Mouse (Mus musculus): Measurements from ENCODE around the gene Gm45062. TPM values are rescaled to one million over a fixed set of nuclear protein-coding genes. Genes with fewer than 3 reads are reported as not detected.

The Gm45062 gene
- total RNA-seq, 4 experiments from 2014 or later, result 4.6 to 6.6 (median 5.0) TPM

- DNase-seq (ENCODE audit: low spot score in 2 of 2), result no peak
Observed at GRCm38 (mm10) chr6:8367675-8368074, 108.4 kb downstream of the Gm45062 start.

DNA sequence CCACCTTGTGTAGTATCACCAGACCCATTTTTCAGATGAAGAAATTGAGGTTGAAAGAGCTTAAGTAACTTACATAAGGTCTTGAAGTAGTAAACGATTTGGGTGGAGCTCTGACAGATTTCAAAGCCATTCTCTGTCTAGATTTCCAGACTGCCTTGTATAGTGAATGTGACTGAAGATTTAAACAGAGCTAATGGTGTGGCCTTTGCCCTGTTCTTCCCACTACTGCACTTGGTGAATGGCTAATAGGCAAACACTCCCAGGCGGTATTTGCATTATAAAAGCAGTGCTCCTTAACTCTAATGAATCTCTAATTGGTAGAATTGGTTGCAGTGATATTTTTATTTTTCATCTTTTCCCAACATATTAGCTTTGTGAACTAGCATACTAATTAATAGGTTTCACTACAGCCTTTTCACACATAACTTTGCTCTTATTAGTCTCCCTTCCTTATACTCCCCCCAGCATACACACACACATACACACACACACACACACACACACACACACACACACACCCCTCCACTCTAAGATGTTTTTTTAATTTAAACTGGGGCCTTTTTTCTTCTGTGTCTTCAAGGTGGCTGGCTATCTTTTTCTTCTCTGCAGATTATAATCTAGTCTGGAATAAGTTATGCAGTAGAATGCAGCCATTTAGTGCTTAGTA, 109.1 kb downstream of the Gm45062 start:
- DNase-seq (ENCODE audit: low spot score in 2 of 2), result no peak

- DNase-seq (ENCODE audit: low spot score in 2 of 2), result no peak
Observed at GRCm38 (mm10) chr6:8370624-8371023, 111.4 kb downstream of the Gm45062 start.

- no peak for DNase-seq (ENCODE audit: low spot score in 2 of 2)
Observed at GRCm38 (mm10) chr6:8373051-8373450, 113.8 kb downstream of the Gm45062 start.

DNA sequence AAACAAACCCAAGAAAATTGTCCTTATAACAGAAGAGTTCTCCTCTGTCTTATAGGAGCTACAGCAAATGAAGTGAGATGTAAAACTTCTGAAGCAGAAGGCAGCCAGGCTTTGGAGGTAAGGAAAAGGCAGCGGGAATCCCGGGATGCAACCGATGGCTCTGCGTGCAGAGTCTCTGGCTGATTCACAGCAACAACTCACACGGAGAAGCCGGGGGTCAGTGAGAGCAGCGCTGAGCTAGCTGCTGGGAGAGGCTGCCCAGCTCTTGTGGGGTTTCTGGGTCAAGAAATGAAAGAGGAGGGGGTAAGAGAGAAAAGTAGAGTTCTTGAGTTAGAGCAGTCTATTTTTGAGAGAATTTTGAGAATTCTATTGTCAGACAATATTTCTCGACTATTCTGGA, 114.6 kb downstream of the Gm45062 start:
- DNase-seq (ENCODE audit: low spot score in 2 of 2), result no peak

DNA sequence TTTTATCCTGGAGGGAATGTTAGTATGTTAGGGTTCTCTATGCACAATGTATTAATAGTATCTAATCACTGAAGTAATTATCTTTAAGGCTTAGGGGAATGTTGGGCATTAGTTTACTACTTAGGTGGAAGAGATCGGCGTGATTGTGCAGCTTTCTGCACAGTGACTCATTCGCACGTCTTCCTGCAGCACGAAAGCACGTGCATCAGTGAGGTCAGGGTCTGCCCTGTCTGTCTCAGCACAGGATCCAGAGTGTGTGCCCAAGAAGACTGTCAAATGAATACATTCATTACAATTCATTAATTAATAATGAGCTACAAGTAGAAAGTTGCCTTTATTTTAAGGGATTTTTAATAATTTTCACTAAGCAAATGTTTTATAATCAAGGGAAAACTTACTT, 115.0 kb downstream of the Gm45062 start:
- DNase-seq (ENCODE audit: low spot score in 2 of 2), result no peak

DNA sequence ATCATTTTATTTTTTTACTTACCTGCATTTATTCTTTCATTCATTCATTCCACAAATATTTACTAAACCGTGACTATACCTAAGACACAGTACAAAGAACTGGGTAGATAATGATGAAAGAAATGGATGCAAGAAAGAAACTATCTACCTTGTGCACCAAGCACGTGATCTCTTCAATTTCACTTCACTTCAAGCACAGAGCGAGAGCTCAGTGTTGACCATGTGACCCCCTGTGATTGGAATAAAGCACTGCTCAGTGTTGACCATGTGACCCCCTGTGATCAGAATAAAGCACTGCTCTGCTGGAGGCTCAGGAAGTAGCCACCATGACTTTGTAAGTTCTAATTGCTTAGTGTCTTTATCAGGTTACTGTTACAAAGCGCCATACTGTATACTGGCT, 115.5 kb downstream of the Gm45062 start:
- DNase-seq (ENCODE audit: low spot score in 2 of 2), result no peak

GRCm38 (mm10) chr6:8376351-8376750, 117.1 kb downstream of the Gm45062 start:
- no peak for DNase-seq (ENCODE audit: low spot score in 2 of 2)

GRCm38 (mm10) chr6:8377667-8378066, 118.4 kb downstream of the Gm45062 start:
- DNase-seq (ENCODE audit: low spot score in 2 of 2), result no peak

DNA sequence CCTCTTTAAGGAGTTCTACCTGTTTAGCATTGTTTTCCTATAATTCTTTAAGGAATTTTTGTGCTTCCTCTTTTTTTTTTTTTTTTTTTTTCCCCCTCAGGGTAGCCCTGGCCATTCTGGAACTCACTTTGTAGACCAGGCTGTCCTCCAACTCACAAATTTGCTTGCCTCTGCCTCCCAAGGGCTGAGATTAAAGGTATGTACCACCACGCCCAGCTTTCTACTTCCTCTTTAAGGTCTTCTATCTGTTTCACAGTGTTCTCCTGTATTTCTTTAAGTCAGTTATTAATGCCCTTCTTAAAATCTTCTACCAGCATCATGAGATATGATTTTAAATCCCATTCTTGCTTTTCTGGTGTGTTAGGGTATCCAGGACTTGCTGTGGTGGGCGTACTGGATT, 130.1 kb downstream of the Gm45062 start:
- DNase-seq (ENCODE audit: low spot score in 2 of 2), result no peak

DNA sequence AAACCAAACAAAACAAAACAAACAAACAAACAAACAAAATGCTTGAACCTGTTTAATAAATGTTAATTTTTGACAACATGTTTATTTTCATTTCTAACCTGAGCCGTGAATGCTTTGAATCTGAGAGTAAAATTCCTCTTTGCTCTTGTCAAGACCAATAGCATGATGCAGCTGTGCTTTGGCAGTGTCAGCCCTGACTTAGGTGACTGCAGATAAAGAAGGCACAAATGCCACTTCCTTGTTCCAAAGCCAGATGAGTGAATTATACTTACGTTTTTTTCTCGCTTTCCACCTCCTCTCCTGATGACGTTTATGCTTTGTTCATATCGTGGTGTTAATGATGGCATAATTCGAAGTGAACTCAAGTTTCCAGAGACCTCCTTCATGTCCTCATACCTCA, 131.0 kb downstream of the Gm45062 start:
- no peak for DNase-seq (ENCODE audit: low spot score in 2 of 2)

- DNase-seq (ENCODE audit: low spot score in 2 of 2), result no peak
Observed at GRCm38 (mm10) chr6:8390935-8391334, 131.7 kb downstream of the Gm45062 start.

- no peak for DNase-seq (ENCODE audit: low spot score in 2 of 2)
Observed at GRCm38 (mm10) chr6:8393029-8393428, 133.8 kb downstream of the Gm45062 start.

DNA sequence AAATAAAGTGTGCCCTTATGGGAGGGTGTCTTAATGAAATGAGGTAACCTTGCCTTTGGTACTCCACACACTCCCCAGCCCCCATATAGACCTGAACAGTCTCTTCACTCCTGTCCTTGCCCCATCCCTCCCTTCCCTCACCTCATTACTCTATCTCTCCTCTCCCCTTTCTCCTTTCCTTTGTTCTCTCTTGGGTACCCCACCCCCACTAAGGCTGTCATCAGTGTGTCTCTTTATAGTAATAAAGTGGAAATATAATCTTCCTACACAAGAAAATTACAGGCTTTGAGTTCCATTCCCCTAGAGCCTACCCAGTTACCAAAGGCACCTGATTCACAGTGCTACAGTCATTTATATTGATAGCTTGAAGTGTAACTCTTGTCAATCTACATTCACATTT, 134.8 kb downstream of the Gm45062 start:
- DNase-seq (ENCODE audit: low spot score in 2 of 2), result no peak

DNA sequence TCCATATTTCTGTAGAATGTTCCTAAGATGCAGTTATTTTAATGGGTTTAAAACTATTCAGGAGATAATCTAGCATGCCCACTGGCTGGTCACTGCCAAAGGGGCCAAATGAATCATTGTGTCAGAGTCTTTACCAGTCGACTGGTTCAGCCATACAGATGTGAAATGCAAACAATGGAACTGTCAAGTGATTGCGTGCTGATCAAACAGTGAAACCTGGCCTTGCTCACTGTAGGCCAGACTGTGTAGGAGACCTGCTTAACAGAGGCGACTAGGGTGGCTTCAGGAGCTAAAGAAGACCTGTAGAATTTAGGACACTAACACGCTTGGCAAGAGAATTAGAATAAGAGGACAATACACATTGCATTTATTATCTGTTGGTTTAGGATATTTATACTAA, 135.8 kb downstream of the Gm45062 start:
- no peak for DNase-seq (ENCODE audit: low spot score in 2 of 2)

GRCm38 (mm10) chr6:8397252-8397651, 138.0 kb downstream of the Gm45062 start:
- no peak for DNase-seq (ENCODE audit: low spot score in 2 of 2)

DNA sequence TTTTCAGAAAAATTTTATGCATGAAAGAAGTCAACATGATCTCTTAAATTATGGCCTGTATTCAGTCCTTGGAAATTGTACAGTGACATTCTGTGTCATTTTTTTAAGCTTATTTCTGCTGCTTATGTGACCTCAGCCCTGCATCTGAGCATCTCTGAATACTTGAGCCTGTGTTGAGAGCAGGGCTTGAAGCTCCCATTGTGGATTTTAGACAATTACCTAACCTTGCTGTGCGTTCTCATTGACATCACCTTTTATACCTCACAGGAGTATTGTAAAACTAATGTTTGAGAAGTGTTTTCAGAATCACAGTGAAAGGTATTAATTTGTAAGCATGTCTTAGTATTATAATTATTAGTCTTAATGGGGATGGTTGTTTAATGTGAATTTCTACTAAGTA, 140.5 kb downstream of the Gm45062 start:
- no peak for DNase-seq (ENCODE audit: low spot score in 2 of 2)

- no peak for DNase-seq (ENCODE audit: low spot score in 2 of 2)
Observed at GRCm38 (mm10) chr6:8403127-8403526, 143.9 kb downstream of the Gm45062 start.

GRCm38 (mm10) chr6:8405844-8406243, 146.6 kb downstream of the Gm45062 start:
- no peak for DNase-seq (ENCODE audit: low spot score in 2 of 2)

- DNase-seq (ENCODE audit: low spot score in 2 of 2), result no peak
Observed at GRCm38 (mm10) chr6:8408332-8408731, 149.1 kb downstream of the Gm45062 start.

GRCm38 (mm10) chr6:8409865-8410264, 150.6 kb downstream of the Gm45062 start:
- DNase-seq (ENCODE audit: low spot score in 2 of 2), result no peak

GRCm38 (mm10) chr6:8412845-8413598, 153.8 kb downstream of the Gm45062 start:
- DNase-seq (ENCODE audit: low spot score in 2 of 2), result no peak

GRCm38 (mm10) chr6:8414020-8414419, 154.8 kb downstream of the Gm45062 start:
- no peak for DNase-seq (ENCODE audit: low spot score in 2 of 2)

All from layer of hippocampus, adult 8-10 months (tissue).